Mouse (Mus musculus) hematopoietic stem cell, adult 5-6 weeks (primary cell): ENCODE results near the gene Gm21988. TPM values are rescaled to one million over a fixed set of nuclear protein-coding genes. Genes with fewer than 3 reads are reported as not detected.

Experiments used
- ATAC-seq, 2 experiments: fragments of 125-278 bp in 1 of 2; replicated peaks in 1 of 2; 2 replicates each; pipeline ENCODE4 v1.8.0; 2016 to 2017; ENCODE audit warnings: inconsistent platforms in 2 of 2, mild to moderate bottlenecking in 2 of 2, moderate number of reproducible peaks in 2 of 2, low read depth in 1 of 2, moderate TSS enrichment in 1 of 2; ENCODE audit not compliant: low FRiP score in 2 of 2, poor library complexity in 2 of 2, severe bottlenecking in 2 of 2, insufficient read depth in 1 of 2, low TSS enrichment in 1 of 2
- total RNA-seq: library from RNA; stranded (forward); fragments of 172-1452, 232-1000 nt; gene quantifications from 2 replicates; pipeline ENCODE4 v1.2.3, GENCODE M21; 2017

The Gm21988 gene
- total RNA-seq, 1 experiment from 2014 or later = 3.7 TPM

- ATAC-seq = no peak
Observed at GRCm38 (mm10) chr11:70208778-70209388, 30.7 kb downstream of the Gm21988 start.

- ATAC-seq = no peak
Observed at GRCm38 (mm10) chr11:70207283-70207682, 32.3 kb downstream of the Gm21988 start.

GRCm38 (mm10) chr11:70206801-70207200, 32.8 kb downstream of the Gm21988 start:
- no peak for ATAC-seq

- peak; percentile 84; a peak in 3 of 4 replicates for ATAC-seq
Observed at GRCm38 (mm10) chr11:70201691-70202090, 37.9 kb downstream of the Gm21988 start.

DNA sequence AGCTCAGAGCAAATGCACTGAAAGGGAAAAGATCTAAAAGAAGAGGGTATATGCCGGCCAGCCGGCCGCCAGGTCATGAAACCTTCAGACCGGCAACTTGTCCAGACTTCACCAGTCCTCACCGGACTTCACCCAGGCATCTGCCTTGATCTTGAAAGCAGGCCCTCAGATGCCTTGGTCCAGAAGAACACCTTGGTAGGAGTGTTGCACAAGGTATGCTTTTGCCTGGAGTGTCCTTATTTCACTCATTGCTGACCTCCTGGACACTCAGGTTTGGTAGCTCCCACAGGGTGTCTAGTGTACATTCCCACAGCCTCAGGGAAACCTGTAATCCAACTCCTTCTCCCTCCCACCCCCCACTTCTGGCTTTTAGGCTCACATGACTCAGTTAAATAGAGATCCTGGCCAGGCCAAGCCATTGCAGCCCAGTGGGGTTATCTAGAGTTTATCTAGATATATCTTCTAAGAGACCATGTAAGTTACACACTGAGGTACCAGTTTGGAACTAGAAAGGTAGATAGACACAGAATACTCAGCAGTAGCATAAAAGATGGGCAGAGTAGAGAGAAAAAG, 39.5 kb downstream of the Gm21988 start:
- no peak for ATAC-seq

GRCm38 (mm10) chr11:70199107-70199506, 40.5 kb downstream of the Gm21988 start:
- ATAC-seq = no peak

- no peak for ATAC-seq
Observed at GRCm38 (mm10) chr11:70198332-70198731, 41.3 kb downstream of the Gm21988 start.

DNA sequence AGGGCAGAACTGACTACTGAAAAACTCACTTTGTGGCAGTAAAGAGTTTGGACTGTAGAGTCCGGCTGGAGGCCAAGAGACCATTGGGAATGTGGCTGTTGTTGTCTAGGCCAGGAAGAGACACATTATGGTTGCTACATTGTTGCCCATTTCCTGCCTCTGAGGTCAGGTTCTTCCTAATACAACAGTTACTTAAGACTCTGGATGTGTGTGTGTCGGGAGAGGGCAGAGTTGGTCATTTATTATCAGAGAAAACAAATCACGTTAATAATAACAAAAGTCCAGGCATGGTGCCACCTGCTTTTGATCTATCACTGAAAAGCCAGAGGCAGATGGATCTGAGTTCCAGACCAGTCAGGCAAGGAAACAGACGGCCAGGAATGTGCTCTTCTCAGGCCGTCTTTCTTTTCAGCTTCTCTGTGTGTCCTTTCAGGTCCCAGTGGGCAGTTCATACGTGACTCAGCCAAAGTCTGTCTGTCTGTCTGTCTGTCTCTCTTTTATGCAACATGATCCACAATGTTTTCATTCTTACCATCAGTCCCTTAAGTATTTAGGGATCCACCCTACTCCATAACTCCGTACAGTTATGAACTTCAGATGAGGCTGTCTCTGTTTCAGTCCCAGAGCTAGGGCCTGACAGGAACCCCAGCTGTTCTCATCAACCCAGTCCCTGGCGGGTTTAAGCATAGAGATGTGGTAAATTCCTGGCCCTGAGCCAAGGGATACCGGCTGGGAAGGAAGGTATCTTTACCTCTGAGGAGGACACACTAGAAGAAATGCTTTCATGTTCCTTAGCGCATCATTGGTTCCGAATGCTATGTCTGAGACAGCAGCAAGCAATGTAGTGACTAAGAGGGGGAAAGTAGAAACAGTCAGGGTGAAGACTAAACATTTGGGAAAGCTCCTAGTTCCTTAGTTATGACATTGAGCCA, 46.0 kb downstream of the Gm21988 start:
- ATAC-seq = no peak

- ATAC-seq = no peak
Observed at GRCm38 (mm10) chr11:70192157-70192556, 47.5 kb downstream of the Gm21988 start.

DNA sequence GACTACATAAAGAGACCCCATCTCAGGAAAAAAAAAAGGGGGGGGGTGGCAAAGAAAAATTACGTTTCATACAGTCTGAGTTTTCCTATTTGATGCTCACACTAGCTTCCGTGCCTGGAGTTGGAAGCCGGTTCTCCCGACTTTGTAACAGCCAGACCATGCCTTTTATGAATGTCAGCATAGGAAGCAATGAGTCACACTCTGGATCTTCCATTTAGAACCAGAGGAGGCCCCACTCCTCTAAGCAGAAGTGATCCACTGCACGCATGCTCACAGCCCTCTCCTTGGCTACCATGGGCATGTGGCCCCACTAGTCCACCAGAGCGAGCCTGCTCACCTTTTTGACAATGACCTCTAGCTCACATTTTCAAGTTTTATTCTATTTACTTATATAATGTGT, 48.4 kb downstream of the Gm21988 start:
- ATAC-seq = no peak

DNA sequence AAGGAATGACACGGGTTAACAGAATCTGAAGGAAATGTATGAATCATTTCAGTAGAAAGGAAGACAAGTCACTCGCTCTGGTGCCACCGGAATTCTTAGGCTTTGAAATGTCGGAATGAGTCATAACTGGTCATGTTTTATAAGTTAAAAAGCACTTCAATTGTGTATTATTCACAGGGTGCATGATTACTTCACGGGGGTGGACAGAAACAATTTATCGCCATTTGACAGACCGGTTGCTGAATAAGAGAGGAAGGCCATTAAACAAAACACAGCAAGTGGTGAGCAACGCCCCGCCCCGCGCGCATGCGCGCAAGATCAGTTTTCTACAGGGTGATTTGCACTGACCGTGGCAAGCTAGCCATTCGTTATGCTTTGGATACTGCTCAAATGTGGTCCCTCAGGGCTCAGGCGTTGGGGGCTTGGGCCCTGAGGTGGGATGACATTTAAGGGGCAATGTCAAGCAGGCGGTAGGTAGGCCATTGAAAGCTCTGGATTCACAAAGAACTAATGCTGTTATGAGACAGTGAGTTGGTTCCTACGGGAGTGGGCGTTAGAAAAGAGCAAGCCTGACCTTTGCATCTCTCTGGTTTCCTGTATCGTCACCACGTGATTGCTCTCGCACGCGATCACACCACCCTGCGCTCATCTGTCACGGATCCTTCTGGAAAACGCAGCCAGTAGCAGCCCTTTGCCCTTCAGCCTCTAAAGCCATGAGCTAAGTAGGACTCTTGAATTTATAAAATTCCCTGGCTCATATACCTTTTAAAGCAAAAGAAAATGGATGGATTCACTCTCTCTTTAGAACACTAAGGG, 50.1 kb downstream of the Gm21988 start:
- no peak for ATAC-seq

Other genes with a start within 250 kb of the Gm21988 start
- 211 and 252 TPM in 2 replicates for gene Gabarap, start 248.7 kb downstream of the Gm21988 start, total RNA-seq
- gene Phf23, start 244.1 kb downstream of the Gm21988 start, total RNA-seq = 44.2 and 45.3 TPM in 2 replicates
- gene Dvl2, start 239.2 kb downstream of the Gm21988 start, total RNA-seq = 22.6 and 35.9 TPM in 2 replicates
- gene Acadvl, start 224.4 kb downstream of the Gm21988 start, total RNA-seq = 42.8 and 51.7 TPM in 2 replicates
- gene Dlg4, start 222.9 kb downstream of the Gm21988 start, total RNA-seq = 9.3 and 10.0 TPM in 2 replicates
- gene Asgr1, start 185.7 kb downstream of the Gm21988 start, total RNA-seq = 1.1 TPM in 1 of 2 replicates, not detected in the other
- 0.45 TPM in 1 of 2 replicates, not detected in the other for gene Asgr2, start 147.2 kb downstream of the Gm21988 start, total RNA-seq
- gene Mgl2, start 109.5 kb downstream of the Gm21988 start, total RNA-seq = 1.2 and 5.9 TPM in 2 replicates
- gene Clec10a, start 83.6 kb downstream of the Gm21988 start, total RNA-seq = 9.9 and 14.6 TPM in 2 replicates
- 5.9 and 10.0 TPM in 2 replicates for gene Slc16a11, start 27.1 kb downstream of the Gm21988 start, total RNA-seq
- 13.4 and 15.6 TPM in 2 replicates for gene Slc16a13, start 18.8 kb downstream of the Gm21988 start, total RNA-seq
- 0.69 and 1.4 TPM in 2 replicates for gene Bcl6b, start 10.0 kb downstream of the Gm21988 start, total RNA-seq
- 19.7 and 35.1 TPM in 2 replicates for gene 0610010K14Rik, start 1.9 kb downstream of the Gm21988 start, total RNA-seq
- 19.7 and 22.5 TPM in 2 replicates for gene Rnasek, start within 50 bp of the Gm21988 start, total RNA-seq
- 0.25 and 0.30 TPM in 2 replicates for gene Alox12, start 15.5 kb upstream of the Gm21988 start, total RNA-seq
- not detected in 2 replicates for gene Alox12e, start 82.8 kb upstream of the Gm21988 start, total RNA-seq
- 1.6 and 4.4 TPM in 2 replicates for gene Alox15, start 112.2 kb upstream of the Gm21988 start, total RNA-seq
- 8.8 and 9.8 TPM in 2 replicates for gene Pelp1, start 170.2 kb upstream of the Gm21988 start, total RNA-seq
- gene Arrb2, start 192.8 kb upstream of the Gm21988 start, total RNA-seq = 43.3 and 68.7 TPM in 2 replicates
- gene Med11, start 212.1 kb upstream of the Gm21988 start, total RNA-seq = 38.1 and 40.7 TPM in 2 replicates
- 0.35 TPM in 1 of 2 replicates, not detected in the other for gene Zmynd15, start 219.6 kb upstream of the Gm21988 start, total RNA-seq
- 1.8 TPM in 1 of 2 replicates, not detected in the other for gene Cxcl16, start 220.2 kb upstream of the Gm21988 start, total RNA-seq